Mouse (Mus musculus) frontal cortex, postnatal 10 days (tissue): ENCODE measurements around the gene Copg1.

Source experiments
- DNase-seq, 2 experiments: peaks; one replicate each; pipeline ENCODE4 v3.0.0; 2022; ENCODE audit warnings: low spot score in 2 of 2, mixed read lengths in 1 of 2

Gene Copg1

DNA sequence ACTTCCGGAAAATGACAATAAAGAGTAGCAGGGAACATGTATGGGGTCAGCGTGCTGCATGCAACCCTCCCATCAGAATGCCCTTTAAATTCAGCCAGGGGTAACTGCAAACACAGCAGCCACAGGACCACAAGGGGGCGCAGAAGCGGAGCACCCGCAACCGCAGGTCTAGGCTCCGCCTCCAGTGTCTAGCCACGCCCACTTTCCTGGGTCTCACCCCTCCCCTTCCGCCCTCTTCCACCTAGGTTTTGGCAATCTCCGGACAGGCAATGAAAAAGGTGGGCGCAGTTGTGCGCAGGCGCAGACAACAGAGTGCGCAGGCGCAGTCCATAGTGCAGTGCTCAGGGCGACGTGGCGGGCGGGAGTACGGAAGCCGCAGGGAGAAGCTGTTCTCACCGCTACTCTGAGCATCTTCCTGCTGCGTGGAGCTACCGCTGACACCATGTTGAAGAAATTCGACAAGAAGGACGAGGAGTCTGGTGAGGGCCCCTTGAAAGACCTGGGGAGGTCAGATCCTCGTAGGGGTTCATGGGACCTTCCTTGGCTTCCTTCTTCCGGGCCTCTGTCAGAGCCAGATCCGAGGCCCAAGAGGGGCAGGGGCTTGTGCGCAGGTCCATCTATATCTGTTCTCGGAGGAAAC is at the start of gene Copg1:
Gene Copg1 (plus strand): TSS at position 221 of the 640 bp plus-strand sequence.
- DNase-seq, result peak; percentile 98 to 100

DNA sequence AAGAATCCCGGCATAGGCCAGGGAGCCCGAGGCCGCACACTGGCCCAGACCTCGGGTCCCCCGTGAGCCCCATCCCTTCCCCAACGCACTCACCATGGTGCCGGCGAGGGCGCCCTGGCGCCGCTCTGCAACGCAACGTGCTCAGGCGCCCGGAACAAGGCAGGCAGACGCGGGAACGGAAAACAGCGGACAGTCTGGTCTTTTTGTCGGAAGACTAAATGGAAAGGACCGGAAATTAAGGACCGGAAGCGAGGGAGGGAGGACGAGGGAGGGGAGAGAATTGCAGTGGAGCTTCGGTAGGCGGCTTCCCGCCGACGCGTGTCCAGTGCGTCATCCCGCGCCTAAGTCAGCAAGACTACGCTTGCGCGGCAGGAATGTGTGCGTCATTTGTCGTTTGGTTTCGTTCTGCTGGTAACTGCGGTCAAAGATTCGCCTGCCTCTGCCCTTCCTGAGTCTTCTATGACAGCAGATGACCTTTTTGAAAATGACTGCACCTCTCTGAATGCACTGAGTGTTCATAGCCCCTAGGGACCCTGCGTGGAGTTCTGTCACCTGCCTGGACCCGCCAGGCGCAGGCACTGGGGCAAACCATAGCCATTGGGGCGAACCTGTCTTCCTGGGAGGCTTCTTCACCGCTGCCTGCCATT is 48.9 kb upstream of the Copg1 start, which contains the start of gene Isy1:
Gene Isy1 (minus strand): TSS at position 248 of the 647 bp plus-strand sequence.
- peak; percentile 93 to 94 for DNase-seq

DNA sequence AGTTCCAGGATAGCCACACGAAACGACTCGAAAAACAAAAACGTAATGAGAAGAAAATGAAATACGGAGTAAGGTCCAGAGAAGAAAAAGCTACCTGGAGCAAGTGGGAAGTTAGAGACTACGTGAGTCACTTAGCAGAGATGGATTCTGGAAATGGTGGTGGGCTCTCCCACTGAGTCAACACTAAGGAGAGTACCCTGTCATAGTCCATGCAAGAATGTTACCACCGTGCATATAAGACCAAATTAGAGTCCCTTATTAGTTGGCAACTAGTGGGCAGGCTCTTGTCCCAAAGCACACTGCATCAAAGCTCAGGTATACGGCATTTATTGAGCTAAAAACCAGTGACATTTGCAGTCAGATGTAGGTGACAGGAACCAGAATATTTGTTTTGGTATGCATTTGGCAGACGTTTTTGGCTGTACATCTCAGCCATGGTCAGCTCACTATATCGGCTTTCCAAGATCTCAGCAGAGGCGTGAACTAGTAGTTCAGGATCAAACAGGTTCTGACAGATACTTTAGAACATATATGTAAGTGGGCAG is 47.7 kb upstream of the Copg1 start:
- DNase-seq, result no peak

DNA sequence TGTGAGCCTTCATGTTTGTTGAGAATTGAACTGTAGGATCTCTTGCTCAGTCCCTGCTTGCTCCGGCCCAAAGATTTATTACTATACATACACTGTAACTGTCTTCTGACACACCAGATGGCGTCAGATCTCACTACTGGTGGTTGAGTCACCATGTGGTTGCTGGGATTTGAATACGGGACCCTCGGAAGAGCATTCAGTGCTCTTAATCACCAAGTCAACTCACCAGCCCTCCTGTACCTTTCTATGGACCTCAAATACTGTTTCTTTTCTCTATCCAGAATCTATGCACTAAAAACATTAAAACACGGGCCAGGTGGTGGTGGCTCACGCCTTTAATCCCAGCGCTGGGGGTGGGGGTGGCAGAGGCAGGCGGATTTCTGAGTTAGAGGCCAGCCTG is 46.0 kb upstream of the Copg1 start:
- DNase-seq, result no peak

DNA sequence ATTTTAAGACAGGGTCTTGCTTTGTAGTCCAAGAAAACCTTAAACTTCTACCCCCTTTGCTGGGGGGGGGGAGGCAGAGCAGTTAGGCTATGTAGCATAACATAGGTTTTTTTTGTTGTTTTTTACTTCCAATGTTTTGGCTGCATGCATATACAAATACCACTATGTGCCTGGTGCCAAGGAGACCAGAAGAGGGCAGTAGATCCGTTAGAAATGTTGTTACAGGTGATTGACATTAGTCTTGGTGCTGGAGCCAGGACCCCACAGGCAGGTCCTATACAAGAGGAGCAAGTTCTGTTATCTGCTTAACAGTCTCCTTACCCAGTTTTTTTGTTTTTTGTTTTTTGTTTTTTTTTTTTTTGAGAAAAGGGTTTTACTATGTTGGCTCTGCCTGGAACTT is 45.4 kb upstream of the Copg1 start:
- DNase-seq, result no peak

DNA sequence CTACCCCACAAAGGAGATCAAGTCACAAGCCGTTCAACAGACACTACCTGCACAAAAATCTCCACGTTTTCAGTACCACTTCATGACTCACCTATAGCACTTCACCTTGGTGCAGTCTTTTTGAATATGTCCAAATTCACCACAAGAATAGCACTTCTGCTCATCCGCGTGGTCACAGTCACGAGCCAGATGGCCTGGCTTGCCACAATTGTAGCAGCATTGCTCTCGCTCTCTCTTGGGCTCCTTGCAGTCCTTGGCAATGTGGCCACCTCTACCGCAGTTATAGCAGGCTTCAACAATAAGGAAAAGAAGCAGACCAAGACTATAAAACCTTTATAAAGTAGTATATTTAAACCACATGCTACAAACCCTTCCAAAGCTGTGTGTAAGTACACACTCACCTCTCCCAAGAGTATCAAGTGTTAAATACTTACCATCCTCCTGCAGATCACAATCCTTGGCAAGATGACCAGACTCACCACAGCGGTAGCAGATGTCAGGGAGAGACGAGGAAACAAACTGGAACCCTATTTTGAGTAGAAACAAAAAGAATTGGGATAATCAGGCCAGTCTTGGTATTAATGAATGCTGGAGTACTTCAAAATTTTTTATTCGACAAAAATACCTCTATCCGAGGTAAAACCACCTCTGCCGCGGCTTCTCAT is 42.5 kb upstream of the Copg1 start:
- no peak for DNase-seq

DNA sequence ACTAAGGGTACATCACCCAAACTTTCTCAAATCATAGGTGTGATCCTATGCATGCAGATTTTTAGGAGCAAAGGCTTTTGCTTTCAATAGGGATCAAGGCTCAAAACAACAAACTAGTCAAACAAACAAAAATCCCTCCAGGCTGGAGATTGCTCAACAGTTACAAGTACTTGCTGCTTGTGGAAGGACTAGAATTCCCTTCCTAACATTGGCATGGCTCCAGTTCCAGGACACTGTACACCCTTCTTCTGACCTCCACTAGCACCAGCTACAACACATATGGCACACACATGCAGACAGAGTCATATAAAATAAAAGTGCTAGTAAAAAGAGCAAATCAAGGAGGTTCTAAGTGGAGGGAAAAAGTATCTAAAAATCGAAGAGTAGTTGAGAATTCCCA is 40.8 kb upstream of the Copg1 start:
- no peak for DNase-seq

DNA sequence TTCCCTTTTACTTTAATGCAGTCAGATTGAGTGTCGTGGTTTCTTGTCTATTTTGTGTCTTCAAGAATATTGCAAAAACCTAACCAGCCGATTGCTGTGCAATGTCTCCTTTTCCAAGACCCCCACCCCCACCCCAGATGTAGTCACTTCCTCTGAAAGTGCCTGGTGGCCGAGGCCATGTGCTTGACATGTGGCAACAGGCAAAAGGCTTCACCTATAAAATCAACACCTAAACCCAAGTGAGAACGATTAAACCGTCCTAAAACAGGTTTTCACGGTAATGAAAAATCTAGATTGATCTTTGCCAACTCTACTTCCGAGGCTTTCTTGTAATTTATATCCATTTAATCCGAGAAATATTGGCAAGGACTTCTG is 37.8 kb upstream of the Copg1 start:
- DNase-seq, result no peak

DNA sequence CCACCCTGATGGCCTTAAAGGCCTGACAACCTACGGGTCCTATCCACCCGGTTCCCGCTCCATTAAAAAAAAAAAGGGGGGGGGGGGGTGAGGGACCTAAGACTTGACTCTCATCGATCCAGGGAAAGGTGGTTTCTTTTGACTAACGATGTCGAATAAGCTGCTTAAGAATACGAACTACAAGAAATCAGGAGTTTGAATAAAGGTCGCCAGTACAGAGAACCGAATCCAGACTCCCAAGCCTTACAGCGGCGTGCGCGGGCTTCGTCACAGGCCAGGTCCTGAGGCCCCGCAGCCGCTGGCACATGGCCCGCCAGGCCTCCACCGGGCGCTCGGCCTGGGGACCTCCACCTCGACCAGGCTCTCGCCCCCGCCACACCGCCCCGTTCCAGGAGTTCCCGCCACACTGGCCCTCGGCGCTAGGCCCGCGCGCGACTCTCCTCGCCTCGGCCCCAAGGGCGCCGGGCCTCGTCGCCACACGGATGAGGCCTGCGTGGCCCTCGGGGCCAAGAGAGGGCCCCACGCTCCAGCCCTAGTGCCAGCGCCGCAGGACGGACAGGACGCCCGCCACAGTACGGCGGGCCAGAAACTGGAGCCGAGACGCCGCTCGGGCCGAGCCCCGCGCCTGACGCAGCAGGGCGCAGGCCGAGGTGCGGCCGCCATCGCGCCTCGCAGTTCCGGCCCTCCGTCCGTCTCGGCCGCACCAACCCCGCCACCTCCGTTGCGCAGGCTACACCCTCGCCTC is 37.3 kb upstream of the Copg1 start:
- DNase-seq, result no peak

DNA sequence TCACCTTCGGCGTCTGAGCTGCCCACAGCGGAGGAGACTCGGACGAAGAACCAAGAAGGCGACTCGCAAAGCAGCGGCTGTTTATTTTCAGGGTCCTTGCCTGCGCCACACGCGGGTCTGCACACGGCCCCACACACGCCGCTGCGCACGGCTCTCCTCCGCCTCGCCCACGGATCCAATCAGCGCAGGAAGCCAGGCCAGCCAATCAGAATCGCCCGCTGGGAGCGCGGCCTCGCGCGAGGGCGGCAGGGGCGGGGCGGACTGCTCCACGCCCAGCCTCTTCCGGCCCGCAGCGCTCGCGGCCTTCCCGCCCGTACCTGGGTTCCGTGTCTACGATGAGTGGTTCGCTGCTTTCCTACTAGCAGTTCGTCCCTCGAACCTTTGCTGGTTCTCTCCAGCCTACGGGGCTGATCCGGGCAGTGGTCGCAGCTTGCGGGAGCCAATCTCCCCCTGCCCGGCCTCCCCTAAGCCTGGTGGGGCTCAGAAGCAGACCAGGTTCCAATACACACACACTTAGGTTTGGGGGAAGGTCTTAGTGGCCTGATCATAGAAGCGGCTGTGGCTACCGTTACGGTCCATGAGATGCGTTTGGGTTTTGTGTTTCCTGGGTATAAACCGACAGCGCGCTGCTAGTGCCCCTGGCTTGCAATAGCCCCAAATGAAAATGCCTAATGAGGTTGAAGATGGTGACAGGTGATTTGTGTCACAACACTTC is 36.6 kb upstream of the Copg1 start, which contains the start of gene Cnbp:
Gene Cnbp (minus strand): TSS at position 207 of the 715 bp plus-strand sequence.
- DNase-seq, result peak; percentile 95 to 97

DNA sequence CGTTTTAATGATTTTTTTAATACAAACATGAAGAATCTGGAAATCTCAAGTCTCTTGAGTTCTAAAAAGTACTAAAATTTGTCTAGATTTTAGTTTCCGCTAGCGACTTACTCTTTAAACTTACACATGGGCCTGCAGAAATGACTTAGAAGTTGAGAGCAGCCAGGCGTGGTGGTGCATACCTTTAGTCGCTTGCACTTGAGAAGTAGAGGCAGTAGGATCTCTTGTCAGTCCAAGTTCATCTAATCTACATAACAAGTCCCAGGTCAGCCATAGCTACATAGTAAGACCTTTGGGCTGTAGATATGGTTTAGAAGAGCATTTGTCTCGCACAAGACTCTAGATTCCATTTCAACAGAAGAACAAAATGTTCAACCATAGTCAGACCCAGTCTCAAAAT is 35.7 kb upstream of the Copg1 start:
- no peak for DNase-seq

DNA sequence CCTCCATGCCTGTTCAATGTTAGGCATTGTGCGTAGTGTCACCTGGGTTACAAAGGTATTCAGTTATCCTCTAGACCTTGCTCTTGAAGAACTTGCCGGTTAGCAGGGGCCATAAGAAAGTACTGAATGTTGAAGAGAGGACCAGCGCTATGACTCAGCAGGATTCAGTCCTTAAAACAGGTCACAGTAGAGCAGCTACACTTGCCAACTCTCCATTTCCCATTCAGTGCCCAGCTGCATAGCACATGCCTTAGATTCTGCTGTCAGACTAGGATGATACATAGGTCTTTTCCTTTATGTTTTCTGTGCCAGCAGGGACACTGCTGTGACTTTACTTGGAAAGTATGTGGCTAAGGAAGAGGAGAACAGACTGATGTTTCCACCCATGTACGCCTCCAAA is 34.2 kb upstream of the Copg1 start:
- DNase-seq, result no peak

DNA sequence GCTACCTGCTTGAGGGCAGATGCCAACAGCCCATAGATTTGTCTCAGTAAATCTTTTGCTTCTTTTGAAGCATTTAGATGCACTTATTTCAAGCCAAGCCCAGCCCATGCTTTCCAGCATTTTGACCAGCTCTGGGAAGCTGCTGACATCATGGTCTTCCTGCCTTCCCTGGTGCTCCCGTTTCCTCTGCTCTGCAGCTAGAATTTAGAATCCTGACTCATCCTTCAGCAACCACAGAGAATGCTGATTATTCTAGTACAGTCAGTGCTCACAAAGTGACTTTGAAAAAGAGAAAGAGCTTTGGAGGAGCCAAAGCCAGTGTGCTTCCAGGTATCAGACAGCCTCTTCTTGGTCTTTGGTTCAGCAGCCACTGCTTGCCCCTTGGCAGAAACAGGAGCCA is 30.5 kb upstream of the Copg1 start:
- DNase-seq, result no peak

DNA sequence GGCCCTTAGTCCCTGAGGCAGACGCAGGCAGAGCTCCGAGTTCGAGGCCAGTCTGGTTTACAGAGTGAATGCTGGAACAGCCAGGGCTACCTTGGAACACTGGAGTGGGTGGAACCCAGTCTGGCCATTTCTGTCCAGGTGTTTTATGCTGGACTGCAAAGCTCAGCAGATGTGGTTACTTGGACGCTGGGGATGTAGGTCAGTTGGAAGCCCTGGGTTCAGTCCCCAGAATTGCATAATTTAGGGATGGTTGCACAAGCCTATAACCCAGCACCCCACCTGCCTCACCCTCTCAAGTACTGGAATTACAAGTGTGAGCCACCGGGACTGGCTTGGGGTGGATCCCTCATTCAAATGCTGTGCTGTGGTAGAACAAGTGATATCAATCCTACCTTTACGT is 21.4 kb upstream of the Copg1 start:
- DNase-seq, result no peak

DNA sequence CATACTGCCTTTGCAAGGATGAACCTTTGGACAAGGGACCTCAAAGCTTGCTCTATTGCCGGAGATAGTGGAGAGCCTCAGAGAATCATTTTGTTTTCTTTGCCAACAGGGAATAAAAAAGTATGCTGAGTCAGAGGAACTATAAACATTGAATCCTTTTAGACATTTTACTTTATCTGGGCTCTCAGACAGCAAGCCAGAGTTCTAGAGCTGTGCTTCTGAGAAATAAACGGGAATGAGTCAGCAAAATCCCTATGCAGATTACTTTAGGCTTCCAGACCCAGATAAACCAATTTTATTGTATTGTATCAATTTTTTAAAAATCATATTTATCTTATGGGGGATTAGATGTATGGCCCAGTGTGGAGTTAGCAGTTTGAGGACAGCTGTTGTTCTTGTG is 20.4 kb upstream of the Copg1 start:
- no peak for DNase-seq

DNA sequence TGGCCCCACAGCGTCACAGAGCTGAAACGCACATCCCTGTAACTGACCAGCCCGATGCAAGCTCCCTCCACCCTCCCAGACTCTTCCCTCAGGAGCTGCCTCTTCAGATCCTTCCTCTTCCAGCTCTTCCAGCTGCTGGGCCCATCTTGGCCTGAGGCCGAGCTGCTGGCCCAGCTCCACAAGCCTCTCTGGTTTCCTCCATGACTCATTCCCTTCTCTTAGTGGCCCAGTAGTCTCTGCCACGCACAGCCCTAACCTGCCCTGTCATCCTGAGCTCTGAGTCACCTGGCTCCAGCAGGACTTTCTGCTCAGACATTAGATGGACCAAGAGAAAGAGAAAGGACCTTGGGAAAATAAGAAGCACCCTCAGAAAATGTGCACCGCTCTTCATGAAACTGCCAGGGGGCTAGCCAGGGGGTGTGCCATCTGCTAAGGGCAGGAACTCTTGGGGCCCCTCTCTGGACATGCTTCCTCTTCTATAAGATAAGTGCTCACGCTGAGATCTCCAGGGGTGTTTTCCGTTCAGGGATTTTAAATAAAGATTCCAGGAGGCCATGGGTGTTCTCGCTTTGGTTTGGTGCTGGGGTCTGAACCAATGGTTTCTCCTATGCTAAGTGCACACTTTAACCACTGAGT is 18.6 kb upstream of the Copg1 start:
- no peak for DNase-seq

DNA sequence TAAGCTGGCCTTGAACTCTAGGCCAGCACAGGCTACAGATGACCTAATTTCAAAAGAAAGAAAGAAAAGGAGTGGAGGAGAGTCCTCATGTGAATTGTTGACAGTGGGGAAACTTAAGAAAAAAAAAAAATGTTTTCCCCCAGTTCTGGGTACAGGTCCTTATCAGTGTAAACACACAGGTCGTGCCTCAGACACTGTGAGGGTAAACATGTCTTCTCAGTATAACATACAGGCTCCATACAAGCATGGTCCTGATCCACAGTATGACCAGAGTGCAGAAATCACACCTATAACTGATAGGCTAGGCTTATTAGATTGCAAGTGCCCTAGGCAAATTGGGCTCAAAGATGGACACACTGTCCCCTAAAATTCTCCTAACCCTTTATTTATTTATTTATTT is 17.2 kb upstream of the Copg1 start:
- no peak for DNase-seq

DNA sequence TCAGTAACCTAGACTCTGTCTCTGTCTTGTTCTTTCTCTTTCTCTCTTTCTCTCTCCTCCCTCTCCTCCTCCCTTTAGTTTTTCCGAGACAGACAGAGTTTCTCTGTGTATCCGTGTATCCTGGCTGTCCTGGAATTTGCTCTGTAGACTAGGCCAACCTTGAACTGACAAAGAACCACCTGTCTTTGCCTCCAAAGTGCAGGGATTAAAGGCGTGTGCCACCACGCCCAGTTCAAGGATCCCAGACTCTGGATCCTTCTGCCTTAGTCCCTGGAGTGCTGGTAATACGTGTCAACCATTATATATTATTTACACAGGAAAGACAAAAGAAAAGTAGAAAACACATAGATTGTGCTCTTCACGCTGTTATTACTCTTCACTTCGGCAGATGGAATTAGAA is 16.4 kb upstream of the Copg1 start:
- DNase-seq, result no peak

DNA sequence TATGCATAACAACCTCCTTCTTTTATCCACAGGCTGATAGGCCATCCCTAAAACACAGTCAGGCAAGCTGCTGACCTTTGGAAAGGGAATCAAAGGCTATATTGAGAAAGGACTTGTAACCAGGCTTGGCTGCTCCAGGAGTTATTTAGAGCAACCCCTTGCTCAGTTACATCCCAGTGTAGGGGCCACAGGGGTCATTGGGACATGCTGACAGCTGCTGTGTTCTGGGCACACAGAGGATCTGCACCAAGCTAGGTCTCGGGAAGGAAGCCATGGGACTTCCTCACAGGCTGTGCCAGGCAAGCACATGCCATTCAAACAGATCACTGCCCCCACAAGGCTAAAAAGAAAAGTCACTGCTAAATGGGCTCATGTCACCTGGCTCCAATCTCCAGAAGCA is 14.5 kb upstream of the Copg1 start:
- no peak for DNase-seq

DNA sequence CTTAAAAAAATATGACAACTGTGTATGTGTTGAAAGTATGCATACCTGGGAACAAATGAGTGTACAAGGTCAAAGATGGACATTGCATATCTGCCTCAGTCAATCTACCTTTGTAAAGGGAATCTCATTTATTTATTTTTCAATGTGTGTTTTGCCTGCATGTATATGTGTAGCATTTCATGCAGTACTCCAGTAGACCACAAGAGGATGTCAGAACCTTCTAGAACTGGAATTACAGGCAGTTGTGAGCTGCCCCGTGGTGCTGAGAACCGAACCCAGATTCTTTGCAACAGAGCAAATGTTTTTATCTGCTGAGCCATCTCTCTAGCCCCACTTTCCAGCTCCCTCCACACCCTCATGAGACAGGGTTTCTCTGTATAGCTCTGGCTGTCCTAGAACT is 13.7 kb upstream of the Copg1 start:
- DNase-seq, result no peak

DNA sequence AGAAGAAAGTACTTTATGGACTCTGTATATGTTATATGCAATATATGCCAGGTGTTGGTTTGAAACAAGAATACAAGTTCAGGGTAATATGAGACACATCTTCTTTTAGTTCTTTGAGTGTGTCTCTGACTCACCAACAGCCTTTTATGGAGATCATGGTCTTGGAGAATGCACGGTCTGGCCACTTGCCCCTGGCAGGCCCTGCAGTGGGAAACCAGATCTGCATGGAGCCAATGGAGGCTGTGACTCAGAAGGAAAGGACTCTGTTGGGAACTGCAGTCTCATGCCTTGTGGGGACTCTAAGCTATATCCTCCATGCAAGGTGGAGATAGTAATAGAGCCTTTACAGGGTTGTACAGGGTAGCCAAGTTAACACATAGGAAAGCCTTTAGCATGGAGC is 12.5 kb upstream of the Copg1 start:
- no peak for DNase-seq
